Mouse (Mus musculus): ENCODE measurements at regions not wholly inside any gene's neighbourhood (a gene's known extent, or its start where the extent isn't known, plus 50 kb on each side); places are given as distances from the start of the nearest gene placed in this dataset.
A peak's percentile ranks its signal among the peaks of the same experiment; 100 is the strongest.

DNA sequence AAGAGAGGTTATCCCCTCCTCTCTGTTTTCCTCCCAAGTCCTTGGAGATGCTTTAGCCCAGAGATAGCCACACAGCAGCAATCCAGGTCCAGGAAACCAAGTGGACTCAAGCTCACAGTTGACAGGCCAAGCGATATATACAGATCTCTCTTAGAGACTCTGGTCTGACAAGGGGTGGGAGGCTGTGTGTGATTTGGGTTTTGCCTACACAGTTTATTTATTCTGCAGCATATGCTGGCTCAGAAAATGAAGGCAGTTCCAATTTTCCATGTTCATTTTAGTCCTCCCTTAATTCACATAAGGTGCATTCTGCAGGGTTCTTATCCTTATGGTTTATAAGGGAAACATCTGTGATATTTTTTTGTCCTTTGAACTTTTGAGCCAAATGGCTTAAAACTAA is 595.0 kb upstream of the Apob start:
- DNase-seq (ENCODE audit: low spot score): peak; percentile 9

DNA sequence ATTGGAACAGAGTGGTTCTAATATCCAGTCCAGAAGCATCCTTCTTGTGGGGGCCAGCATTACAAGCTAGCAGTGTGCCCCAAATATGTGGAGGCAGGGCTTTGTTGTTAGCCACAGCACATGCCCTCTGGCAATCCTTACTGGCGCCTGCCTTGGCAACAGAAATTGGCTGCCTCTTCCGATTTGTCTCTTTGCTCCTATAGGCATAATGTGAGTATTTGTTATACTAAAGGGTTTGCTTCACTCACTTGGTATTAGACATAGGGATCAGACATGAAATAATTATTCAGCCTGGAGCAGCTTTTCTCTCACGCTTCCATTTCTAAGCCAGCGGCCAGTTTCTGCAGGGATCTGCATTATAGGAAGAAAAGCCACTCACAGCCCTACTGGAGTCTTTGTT is 573.6 kb upstream of the Apob start:
- no peak for DNase-seq (ENCODE audit: low spot score)

DNA sequence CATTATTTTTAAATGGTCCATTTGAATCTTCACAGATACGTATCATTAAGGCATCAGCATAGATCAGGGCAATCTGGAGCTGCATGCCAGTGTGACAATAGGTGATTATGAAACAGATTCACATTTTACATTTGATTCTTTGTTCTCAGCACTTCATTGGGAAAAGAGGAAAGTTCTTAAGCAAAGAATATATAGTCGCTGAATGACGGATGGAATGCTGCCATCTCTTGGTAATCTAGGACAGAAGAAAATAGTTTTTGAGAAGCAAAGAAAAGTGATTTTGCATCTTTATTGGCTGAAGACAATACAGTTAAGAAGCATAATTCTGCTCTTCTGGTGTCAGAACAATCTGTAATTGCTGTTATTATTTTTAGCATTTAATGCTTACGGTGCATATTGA is 565.6 kb upstream of the Apob start:
- DNase-seq (ENCODE audit: low spot score): no peak

DNA sequence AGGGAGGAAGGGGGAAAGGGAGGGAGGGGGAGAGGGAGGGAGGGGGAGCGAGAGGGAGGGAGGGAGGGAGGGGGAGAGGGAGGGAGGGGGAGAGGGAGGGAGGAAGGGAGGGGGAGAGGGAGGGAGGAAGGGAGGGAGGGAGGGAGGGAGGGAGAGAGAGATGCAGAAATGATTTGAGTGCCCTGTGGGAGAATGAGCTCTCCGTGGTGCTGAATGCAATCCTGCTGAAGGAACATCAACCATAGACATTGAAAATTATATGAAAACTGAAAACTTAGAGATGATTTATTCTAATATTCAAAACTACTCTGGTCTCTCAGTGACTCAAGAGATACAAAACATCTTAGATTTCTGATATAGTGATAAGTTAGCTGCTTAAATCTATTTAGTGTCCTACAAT is 557.2 kb upstream of the Apob start:
- DNase-seq (ENCODE audit: low spot score): no peak

DNA sequence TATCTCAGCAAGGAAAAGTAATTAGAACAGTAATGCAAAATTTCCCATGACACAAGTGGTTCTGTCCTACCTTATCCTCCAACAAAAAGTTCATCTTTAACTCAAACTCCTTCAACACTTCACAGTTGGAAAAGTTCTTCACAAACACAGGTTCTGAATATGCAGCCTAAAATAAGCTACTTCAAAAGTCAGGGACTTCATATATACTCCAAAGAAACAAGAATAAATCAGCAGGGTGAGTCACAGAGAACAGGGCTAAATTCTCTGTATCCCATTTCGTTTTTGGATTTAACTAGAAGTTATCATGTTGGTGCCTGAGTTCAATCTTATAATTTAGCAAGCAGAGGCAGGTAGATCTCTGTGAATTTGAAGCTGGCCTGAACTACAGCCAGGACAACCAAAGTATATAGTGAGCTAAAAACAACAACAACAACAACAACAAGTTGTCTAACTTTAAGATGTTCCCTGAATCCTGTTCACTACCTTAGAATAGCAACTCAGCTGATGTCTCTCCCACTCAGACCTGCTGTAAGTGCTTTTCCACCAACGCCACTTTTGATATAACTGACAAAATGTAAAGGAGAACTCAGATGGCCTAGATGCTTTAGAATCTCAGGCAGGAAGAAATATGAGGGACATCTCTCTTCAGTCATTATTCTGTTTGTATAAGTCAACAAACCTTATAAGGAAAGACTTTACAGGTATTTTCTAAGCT is 555.5 kb upstream of the Apob start:
- DNase-seq (ENCODE audit: low spot score): peak; percentile 22

DNA sequence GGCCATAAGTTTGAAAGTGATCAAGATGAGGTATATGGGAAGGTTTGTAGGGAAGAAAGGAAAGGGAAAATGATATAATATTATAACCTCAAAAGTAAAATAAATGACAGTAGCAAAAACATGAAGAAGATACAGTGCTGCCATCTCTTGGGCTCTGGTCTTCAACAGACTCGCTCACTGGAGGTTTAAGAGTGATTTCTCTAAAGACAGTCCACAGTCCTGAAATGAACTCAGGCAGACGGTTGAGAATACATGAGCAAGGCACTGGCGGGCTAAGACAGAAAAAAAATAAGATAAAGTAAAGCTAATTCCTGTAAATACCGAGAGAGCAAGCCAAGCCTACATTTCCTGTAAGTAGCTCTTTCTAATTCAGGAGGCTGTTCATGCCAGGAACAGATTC is 546.5 kb upstream of the Apob start:
- no peak for DNase-seq (ENCODE audit: low spot score)

DNA sequence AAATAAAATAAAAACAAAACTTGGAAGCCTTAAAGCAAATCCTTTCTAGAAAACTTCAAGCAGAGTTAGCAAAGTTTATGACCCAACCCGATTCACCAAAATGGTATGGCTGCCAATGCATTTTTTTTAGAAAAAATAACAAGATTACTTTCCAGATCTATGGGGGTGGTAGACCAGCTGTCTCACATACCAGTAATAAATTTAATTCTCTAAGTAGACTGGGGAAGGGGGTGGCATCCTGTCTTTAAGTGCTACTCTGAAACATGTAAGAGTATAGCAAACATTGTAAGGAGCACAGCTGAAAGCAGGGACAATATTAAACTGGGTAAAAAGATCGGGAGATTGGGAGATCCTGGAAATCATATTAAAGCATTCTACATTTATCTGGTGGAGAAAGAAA is 532.2 kb upstream of the Apob start:
- no peak for DNase-seq (ENCODE audit: low spot score)

DNA sequence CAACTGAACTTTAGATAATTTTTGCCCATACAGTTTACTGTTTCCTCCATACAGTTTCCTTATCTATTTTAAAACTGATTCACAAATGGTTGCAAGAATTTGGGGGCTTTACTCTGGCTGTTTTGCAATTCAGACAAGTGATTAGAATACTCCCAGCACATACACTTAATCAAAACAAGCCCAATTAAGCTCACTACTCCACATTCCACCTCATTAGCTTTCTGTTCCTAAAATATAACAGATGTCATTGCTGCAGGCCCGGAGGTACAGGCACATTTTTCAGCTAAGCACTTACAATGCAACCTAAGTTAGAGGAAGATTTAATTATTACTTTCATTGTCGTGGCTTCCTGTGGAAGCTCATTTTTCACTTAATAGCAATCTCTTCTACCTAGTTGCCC is 526.9 kb upstream of the Apob start:
- DNase-seq (ENCODE audit: low spot score): no peak

DNA sequence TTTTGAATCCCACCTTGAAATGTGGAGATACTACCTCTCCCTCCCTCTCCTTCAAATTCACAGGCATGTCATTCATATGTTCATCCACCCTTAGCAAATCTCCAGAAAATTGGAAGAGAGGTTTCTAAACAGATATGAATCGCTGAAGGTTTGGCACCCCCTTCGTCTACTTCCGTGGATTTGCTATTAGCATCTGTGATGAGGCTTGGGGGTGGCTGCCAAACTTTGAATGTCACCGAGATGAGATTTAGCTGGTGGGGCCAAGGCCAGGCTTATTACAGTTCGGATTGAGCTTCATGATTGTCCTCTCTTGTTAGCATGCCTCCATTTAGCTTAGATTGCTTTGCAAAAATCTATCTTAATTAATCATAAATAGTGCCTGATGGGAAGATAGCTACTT is 520.4 kb upstream of the Apob start:
- no peak for DNase-seq (ENCODE audit: low spot score)

DNA sequence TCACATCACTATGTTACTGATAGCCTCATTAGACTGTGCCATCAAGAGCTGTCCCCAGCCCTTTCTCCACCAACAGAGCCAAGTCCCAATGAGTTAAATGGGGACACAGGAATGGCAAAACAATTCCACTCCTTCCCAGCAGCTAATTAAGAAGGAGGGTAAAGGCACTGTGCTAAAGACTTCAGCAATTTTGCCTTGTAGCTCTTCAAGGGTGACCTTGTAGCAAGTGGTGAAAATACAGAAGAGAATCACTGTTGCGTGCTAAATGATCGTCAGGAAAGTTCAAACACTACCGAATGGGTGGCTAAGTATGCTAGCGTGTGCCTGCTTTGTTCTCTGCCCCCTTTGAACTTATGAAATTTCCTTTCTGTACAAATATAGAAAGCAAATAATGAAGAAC is 519.9 kb upstream of the Apob start:
- no peak for DNase-seq (ENCODE audit: low spot score)

DNA sequence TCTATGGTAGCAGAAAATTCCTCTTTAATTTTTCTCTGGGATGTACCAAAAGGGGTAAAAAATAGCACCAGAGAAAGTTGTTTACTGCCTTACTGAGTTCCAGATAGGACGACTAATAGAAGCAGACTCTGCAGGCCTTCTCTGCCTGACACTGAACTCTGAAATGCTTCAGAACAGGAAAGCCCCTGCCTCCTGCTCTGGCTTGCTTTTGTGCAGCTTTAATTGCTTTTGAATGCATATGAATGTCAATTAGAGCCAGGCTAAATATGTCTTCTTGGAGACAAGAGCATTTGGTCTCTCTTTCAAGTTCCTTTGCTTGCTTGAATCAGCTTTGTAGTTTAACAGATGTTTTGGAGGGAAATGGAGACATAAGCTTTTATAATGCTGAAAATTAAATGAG is 512.5 kb upstream of the Apob start:
- DNase-seq (ENCODE audit: low spot score): no peak

DNA sequence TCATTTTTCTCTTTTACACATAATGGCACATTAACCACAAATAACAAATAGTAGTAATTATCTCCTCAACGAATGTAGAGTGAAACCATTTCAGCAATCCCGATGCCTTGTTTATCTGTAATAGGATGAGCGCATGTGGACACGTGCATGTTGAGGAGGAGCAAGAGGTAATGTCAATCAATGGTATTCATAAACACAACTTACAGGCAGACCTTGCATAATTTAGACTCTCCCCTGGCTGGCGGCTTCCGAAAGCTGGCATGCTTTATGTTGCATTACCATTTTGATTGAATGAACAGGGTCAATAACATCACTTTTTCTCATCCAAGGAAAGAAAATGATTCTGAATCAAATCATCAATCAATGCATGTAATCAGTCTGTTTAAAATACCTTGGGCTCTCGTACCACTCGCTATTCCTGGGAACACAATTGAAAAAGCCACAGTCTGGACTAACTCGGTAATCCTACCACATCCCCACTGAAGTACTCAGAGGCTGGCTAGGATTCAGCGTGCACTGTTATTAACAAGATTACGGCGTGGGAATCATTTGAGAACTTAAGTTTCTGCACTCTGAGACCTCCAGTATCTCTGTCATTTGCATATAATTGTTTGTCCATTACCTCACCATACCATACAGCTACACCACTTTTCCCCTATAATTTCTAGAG is 464.7 kb upstream of the Apob start:
- no peak for DNase-seq (ENCODE audit: low spot score)

DNA sequence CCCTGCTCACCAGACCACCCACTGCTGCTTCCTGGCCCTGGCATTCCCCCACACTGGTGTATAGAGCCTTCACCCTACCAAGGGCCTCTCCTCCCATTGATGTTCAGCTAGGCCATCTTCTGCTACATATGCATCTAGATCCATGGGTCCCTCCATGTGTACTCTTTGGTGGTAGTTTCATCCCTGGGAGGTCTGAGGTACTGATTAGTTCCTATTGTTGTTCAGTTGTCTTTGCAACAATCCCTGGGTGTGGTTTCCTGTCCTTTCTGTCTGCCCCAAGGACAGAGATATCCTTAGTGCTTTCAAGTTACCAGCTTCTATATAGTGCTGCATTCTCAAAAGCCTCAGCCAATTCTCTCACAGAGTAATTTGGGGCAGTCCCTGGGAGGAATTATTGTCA is 440.1 kb upstream of the Apob start:
- no peak for DNase-seq (ENCODE audit: low spot score)

DNA sequence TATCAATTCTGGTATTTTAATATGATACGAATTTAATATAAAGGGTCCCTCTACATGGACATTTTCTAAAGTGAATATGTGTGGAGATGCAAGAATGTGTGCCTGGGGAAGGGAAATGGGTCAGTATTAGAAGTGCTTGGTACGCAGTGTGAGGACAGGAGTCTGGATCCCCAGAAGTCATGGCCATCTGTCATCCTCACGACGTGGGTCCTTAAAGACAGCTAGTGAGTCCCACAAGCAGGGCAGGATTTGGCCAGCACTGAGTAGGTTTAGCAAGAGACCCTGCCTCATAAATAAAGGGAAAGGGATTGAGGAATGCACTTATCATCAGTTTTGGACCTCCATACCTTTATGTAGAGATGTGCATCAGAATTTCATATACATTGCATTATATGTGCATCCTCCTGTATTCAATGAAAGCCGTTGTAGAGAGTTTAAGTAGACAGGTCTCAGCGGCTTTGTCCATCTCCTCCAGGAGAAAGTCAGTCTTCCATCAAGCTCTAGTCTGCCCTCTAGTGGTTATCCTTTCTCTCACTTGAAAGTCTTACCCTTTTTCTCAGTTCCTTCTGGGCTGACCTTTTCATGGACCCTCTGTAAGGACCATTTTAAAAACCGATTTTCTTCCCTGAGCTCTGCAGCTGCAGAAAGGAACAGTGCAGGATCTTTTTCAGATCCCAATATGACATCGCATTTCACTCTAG is 434.0 kb upstream of the Apob start:
- no peak for DNase-seq (ENCODE audit: low spot score)

DNA sequence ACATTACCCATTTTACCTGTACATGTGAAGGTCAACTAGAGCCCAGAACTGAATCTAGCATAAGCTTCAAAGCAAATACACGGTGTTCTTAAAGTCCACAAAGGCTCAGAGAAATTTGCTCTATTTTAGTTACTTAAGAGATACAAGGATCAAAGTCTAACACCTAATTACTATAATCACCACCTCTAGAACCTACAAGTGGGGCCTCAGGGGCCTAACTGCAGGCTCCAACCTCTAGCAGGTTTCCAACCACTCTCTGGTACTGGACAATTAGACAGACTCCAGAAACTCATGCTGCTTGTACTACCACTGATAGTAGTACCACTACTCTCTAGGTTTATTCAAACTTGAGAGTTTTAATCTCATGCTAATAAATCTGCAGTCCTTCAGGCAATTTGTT is 428.7 kb upstream of the Apob start:
- DNase-seq (ENCODE audit: low spot score): no peak

DNA sequence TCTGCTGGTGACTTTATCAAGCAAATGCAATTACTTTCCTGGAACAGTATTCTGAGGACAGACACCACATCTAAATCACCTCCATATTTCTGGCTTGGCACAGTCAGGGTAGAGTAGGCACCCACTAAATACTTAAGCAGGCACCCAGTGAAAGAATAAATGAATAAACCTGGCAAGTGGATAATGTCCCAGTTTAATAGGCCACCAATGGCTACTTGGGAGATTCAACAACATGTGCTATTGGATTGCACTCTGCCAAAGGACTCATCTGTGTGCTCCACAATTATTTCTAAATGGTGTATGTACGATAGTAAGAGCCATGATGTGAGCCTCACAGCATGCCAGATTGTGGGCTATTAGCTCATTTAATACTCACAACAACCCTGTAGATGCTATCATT is 417.2 kb upstream of the Apob start:
- DNase-seq (ENCODE audit: low spot score): no peak

DNA sequence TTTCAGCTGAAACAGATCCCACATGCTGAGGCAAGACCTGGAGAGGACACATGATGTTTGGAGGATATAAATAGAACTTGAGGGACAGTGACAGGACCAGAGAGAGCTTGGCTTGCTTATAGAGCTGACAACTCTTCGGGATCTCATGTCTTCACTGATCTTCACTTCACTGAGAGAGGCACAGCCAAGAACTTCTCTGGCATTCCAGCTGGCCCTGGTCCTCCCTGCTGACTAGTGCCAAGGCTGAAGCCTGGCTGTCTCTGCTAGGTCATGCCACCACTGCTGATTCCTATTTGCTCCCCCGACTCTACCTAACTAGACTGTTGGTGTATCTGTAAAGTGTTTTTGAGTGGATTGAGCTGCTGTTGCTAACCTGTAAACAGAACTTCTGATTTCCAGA is 401.4 kb upstream of the Apob start:
- no peak for DNase-seq (ENCODE audit: low spot score)

DNA sequence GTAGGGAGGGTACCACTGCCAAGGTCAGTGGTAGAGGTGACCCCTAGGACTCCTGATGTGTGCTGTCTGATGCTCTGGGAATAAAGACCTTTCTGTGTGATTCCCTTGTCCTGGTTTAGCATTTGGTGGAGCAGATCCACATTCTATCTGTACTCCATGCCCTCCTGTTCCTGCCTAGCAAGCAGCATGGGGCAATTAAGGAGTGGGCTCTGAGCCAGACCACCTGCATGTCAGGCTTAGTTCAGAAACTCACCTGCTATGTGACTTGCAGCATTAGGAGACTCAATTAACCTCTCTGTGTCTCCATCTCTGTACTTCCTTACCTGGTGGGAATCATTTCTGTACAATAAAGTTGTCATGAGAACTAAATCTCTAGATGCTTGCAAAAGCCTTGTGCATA is 389.9 kb upstream of the Apob start:
- no peak for DNase-seq (ENCODE audit: low spot score)

DNA sequence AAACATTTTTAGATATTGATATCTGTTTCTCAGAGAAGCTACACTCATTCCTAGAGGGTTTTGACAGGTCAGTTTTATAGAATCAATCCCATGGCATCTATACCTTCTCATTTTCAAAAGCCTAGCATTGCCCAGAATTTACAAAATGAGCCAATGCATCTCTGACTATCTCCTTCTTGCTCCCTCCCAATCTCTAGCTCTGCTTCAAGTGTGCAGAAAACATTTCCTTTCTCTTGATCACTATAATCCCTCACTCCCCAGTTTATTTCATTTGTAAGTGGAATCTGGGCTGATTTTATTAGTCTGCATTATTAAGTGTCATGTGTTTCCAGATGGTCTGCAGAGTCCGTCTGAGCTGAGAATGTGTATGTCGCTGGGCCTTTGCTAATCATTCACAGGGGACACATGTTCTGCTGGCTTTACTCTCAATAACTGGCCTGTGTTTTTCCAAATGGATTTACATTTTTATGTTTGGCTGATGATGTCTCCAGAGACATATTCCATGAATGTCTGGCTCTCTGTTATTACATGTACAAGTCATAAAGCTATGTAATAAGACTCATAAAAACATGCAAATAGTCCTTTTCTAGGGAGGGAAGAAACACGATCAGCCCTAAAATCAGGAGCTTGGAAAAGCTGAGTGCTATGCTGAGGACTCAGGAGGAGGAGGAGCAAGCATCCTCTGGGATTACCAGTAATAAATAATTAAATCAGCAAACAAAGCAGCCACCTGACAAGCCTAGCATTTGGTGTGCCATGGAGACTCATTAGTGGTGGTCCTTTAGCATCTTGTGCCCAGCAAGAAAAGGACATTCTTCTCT is 366.0 kb upstream of the Apob start:
- DNase-seq (ENCODE audit: low spot score): no peak

DNA sequence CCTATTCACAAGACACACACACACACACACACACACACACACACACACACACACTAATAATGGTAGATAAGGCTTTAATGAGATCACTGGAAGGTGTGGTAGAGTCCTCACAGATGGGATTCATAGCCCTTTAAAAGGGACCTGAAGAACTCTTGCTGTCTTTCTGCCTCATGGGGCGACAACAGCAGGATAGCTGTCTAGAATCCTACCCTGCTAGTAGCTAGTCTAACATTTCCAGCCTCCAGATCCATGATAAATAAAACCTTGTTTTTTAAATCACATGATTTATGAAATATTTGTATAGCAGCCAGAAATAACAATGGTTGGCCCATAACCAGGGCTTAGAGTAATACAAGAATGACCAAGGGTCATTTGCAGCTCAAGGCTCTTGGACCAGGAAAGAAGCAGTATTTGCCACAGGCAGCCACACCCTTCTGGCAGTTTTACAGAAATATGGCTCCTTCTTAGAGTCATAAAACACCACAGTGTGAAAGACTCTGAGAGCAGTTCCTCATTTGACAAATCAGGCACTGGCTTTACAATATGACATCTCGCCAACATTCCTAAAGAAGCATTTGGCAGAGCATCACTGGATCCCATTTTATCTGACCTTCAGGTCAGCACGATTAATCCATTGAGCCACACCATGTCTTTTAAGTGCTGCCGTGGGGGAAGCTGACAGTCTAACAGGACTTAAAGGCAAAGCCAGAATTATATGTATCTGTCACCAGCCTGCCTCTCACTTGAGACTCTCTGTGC is 340.9 kb upstream of the Apob start:
- no peak for DNase-seq (ENCODE audit: low spot score)

DNA sequence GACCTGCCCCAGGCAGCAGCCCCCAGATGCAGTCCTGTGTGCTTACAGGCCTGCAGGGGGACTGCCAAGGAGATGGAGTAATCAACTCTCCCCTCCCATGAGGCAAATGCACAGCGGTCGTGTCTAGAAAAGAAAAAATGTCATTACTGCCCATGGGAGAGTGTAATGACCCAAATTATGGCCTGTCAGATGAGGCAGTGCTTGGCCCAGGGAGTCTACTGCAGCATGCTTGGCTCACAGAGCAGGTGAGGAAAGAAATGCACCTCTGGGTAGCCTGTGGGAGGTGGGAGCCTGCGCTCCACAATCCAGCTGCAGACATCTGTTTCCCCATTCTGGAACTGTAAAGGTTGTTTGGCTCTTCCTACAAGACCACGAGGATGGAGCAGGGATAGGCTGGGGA is 339.8 kb upstream of the Apob start:
- no peak for DNase-seq (ENCODE audit: low spot score)

DNA sequence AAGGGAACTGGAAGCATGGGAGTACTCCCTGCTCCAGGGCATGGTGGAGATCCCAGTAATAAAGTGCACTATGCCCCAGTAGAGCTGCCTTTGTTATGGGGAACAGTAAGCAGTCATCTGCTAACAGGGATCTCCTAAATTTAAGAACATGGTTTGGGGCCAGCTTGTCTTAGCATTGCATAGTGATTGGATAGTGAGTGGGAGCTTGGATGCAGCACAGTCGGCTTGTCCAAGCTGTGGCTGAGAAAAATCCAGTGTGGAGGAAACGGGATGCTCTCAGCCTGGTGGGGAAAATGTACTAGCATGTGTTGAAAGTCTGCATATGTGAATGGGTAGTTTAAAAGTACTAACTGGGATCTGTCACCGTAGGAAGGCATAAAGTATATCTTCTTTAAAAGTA is 326.6 kb upstream of the Apob start:
- no peak for DNase-seq (ENCODE audit: low spot score)

Measured in left cerebral cortex, adult 11 months (tissue).